Mouse (Mus musculus): ENCODE results near the gene Gm7029. TPM values are rescaled to one million over a fixed set of nuclear protein-coding genes. Genes with fewer than 3 reads are reported as not detected.
"Not testable (repeated sequence)": the region's sequence is repeated elsewhere in the genome, so short reads cannot be mapped to it uniquely, and the experiment has no call there.

Gene Gm7029
- polyA plus RNA-seq, 1 experiment from 2014 or later: not detected

GRCm38 (mm10) chr17:33865330-33866030, 8.2 kb upstream of the Gm7029 start:
- Histone ChIP-seq H3K9me3 (no peaks in the 10 kb centered on the region), H3K4me3 (no peak overlapping the region), H3K36me3 (replicated peaks) (no peaks in the 10 kb centered on the region), H3K27ac (0 out of 2 replicates have a peak overlapping the region, but pooled peaks have one; percentile 67), H3K27me3 (ENCODE audit: poor library complexity, severe bottlenecking) (no peaks in the 10 kb centered on the region), H3K4me1 (peaks cover 10% of the 10 kb centered on the region)
- 42% methylated on average over 9 of the region's 9 CpGs for WGBS
- DNase-seq (ENCODE audit: extremely low spot score, low spot score): peak; percentile 33

- Histone ChIP-seq H3K27ac (no peak overlapping the region), H3K27me3 (ENCODE audit: poor library complexity, severe bottlenecking) (no peaks in the 10 kb centered on the region), H3K36me3 (replicated peaks) (peaks cover 50% of the 10 kb centered on the region), H3K4me1 (no peaks in the 10 kb centered on the region), H3K9me3 (no peaks in the 10 kb centered on the region), H3K4me3 (no peak overlapping the region)
- no peak for DNase-seq (ENCODE audit: extremely low spot score, low spot score)
- WGBS: 85% methylated on average over 11 of the region's 11 CpGs
Observed at GRCm38 (mm10) chr17:33874411-33874810, 774 bp downstream of the Gm7029 start.

- H3K36me3 ChIP-seq (replicated peaks): peaks cover 63% of the 10 kb centered on the region
- H3K9me3 ChIP-seq; H3K4me3 ChIP-seq; H3K4me1 ChIP-seq; DNase-seq (ENCODE audit: extremely low spot score, low spot score); H3K27me3 ChIP-seq (ENCODE audit: poor library complexity, severe bottlenecking); H3K27ac ChIP-seq: not testable (repeated sequence)
- 81% methylated on average over 5 of the region's 5 CpGs for WGBS
Observed at GRCm38 (mm10) chr17:33875797-33876196, 2.2 kb downstream of the Gm7029 start.

GRCm38 (mm10) chr17:33884320-33884719, 10.7 kb downstream of the Gm7029 start:
- H3K27me3 ChIP-seq (ENCODE audit: poor library complexity, severe bottlenecking); H3K27ac ChIP-seq; H3K4me3 ChIP-seq; H3K9me3 ChIP-seq; DNase-seq (ENCODE audit: extremely low spot score, low spot score): not testable (repeated sequence)
- 90% methylated on average over 10 of the region's 11 CpGs for WGBS
- H3K36me3 ChIP-seq (replicated peaks): peaks cover 77% of the 10 kb centered on the region
- peaks cover 19% of the 10 kb centered on the region for H3K4me1 ChIP-seq

- DNase-seq (ENCODE audit: extremely low spot score, low spot score); H3K27me3 ChIP-seq (ENCODE audit: poor library complexity, severe bottlenecking); H3K27ac ChIP-seq; H3K9me3 ChIP-seq: not testable (repeated sequence)
- 88% methylated on average over 2 of the region's 2 CpGs for WGBS
- Histone ChIP-seq H3K36me3 (replicated peaks) (peaks cover 43% of the 10 kb centered on the region), H3K4me3 (peak overlapping the region; percentile 67; the same call in 1 of the 2 replicates), H3K4me1 (peaks cover 21% of the 10 kb centered on the region)
Observed at GRCm38 (mm10) chr17:33887802-33888201, 14.2 kb downstream of the Gm7029 start.

GRCm38 (mm10) chr17:33888230-33888629, 14.6 kb downstream of the Gm7029 start:
- Histone ChIP-seq H3K4me3 (peak overlapping the region; percentile 67; the same call in 1 of the 2 replicates), H3K4me1 (peaks cover 21% of the 10 kb centered on the region), H3K36me3 (replicated peaks) (peaks cover 39% of the 10 kb centered on the region)
- not testable (repeated sequence) for H3K27ac ChIP-seq; DNase-seq (ENCODE audit: extremely low spot score, low spot score); H3K27me3 ChIP-seq (ENCODE audit: poor library complexity, severe bottlenecking); H3K9me3 ChIP-seq

GRCm38 (mm10) chr17:33889941-33890532, 16.4 kb downstream of the Gm7029 start:
- DNase-seq (ENCODE audit: extremely low spot score, low spot score): peak; percentile 23
- Histone ChIP-seq H3K4me1 (peaks cover 21% of the 10 kb centered on the region), H3K27ac (peak overlapping the region; percentile 93), H3K4me3 (peak overlapping the region; percentile 67), H3K36me3 (replicated peaks) (peaks cover 21% of the 10 kb centered on the region)
- H3K9me3 ChIP-seq; H3K27me3 ChIP-seq (ENCODE audit: poor library complexity, severe bottlenecking): not testable (repeated sequence)
- under 1% methylated on average over 44 of the region's 44 CpGs for WGBS

GRCm38 (mm10) chr17:33890533-33891059, 17.0 kb downstream of the Gm7029 start, which contains the start of gene Kifc1:
Kifc1 (minus strand) TSS chr17:33890661.
- Histone ChIP-seq H3K36me3 (replicated peaks) (peaks cover 15% of the 10 kb centered on the region), H3K27ac (peak within 1 kb of the TSS; percentile 93), H3K27me3 (ENCODE audit: poor library complexity, severe bottlenecking) (no peaks in the 10 kb centered on the region), H3K9me3 (no peaks in the 10 kb centered on the region), H3K4me1 (peaks cover 21% of the 10 kb centered on the region), H3K4me3 (peak within 1 kb of the TSS; percentile 67)
- peak; percentile 100 for DNase-seq (ENCODE audit: extremely low spot score, low spot score)
- WGBS: under 1% methylated on average over 49 of the region's 49 CpGs

- no peak overlapping the region for H3K4me3 ChIP-seq
- peaks cover 8% of the 10 kb centered on the region for H3K36me3 ChIP-seq (replicated peaks)
- peaks cover 21% of the 10 kb centered on the region for H3K4me1 ChIP-seq
- no peaks in the 10 kb centered on the region for H3K9me3 ChIP-seq
- no peaks in the 10 kb centered on the region for H3K27me3 ChIP-seq (ENCODE audit: poor library complexity, severe bottlenecking)
- no peak for DNase-seq (ENCODE audit: extremely low spot score, low spot score)
- WGBS: 81% methylated on average over 2 of the region's 2 CpGs
- no peak overlapping the region for H3K27ac ChIP-seq
Observed at GRCm38 (mm10) chr17:33891357-33891756, 17.7 kb downstream of the Gm7029 start.

- not testable (repeated sequence) for DNase-seq (ENCODE audit: extremely low spot score, low spot score); H3K9me3 ChIP-seq; H3K27ac ChIP-seq; H3K36me3 ChIP-seq (replicated peaks); H3K27me3 ChIP-seq (ENCODE audit: poor library complexity, severe bottlenecking); H3K4me3 ChIP-seq
- peaks cover 21% of the 10 kb centered on the region for H3K4me1 ChIP-seq
- WGBS: 66% methylated on average over 6 of the region's 6 CpGs
Observed at GRCm38 (mm10) chr17:33891892-33892291, 18.3 kb downstream of the Gm7029 start.

- no peaks in the 10 kb centered on the region for H3K9me3 ChIP-seq
- H3K27ac ChIP-seq: no peak overlapping the region
- DNase-seq (ENCODE audit: extremely low spot score, low spot score): no peak
- WGBS: 28% methylated on average over 7 of the region's 7 CpGs
- no peak overlapping the region for H3K4me3 ChIP-seq
- H3K36me3 ChIP-seq (replicated peaks): no peaks in the 10 kb centered on the region; the same call in 1 of the 2 replicates
- H3K27me3 ChIP-seq (ENCODE audit: poor library complexity, severe bottlenecking): no peaks in the 10 kb centered on the region
- H3K4me1 ChIP-seq: peaks cover 20% of the 10 kb centered on the region
Observed at GRCm38 (mm10) chr17:33892429-33892828, 18.8 kb downstream of the Gm7029 start.

- H3K4me1 ChIP-seq: peaks cover 14% of the 10 kb centered on the region
- not testable (repeated sequence) for H3K4me3 ChIP-seq; DNase-seq (ENCODE audit: extremely low spot score, low spot score); H3K9me3 ChIP-seq; H3K27ac ChIP-seq; H3K36me3 ChIP-seq (replicated peaks); H3K27me3 ChIP-seq (ENCODE audit: poor library complexity, severe bottlenecking)
- 82% methylated on average over 4 of the region's 4 CpGs for WGBS
Observed at GRCm38 (mm10) chr17:33893011-33893410, 19.4 kb downstream of the Gm7029 start.

- Histone ChIP-seq H3K27ac (no peak overlapping the region), H3K9me3 (no peaks in the 10 kb centered on the region), H3K4me1 (no peaks in the 10 kb centered on the region), H3K36me3 (replicated peaks) (no peaks in the 10 kb centered on the region), H3K4me3 (no peak overlapping the region), H3K27me3 (ENCODE audit: poor library complexity, severe bottlenecking) (no peaks in the 10 kb centered on the region)
- WGBS: 47% methylated on average over 6 of the region's 6 CpGs
- DNase-seq (ENCODE audit: extremely low spot score, low spot score): no peak
Observed at GRCm38 (mm10) chr17:33897114-33897794, 23.6 kb downstream of the Gm7029 start.
